Comparison of ENCODE assay signal across 12 mouse cellular contexts in the genomic region with DNA sequence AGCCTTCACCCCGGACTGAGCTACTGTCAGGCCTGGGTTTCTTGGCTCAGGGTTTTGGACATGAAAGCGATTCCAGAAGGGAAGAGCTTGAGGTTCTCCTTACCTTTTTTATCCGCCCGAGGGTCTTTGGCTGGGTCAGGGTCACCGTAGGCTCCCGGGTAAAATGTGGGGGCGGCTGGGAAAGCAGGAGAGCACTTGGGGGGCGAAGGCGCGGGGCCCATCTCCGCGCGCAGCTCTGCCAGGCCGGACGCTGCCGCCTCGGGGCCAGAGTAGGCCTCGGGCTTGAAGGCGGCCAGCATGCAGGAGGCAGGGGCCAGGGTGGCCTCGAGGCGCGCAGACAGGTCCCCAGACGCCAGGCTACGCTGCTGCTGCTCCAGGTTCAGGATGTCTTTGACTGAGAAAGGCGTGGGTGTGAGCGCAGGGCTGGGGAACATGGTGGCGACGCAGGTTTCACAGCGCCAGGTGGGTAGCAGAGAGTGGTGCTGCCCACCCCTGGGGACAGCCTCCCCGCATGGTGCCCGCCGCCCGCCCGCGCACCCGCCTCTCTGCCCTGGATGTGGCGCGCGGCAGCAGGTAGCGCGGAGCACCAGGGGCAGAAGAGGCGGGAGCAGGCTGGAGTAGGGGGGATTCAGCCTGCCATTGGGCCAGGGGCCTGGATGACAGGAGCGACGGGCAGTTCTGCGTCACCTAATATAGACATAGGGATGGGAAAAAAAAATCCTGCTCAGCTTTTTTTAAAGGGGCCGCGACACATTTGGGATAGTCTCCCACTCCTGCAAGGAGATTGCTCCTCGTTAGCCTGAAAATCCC. TPM values are rescaled to one million over a fixed set of nuclear protein-coding genes. Genes with fewer than 3 reads are reported as not detected.
DNase-seq lines count a peak whose midpoint lies in the region; ATAC-seq and TF ChIP-seq lines count a peak whose summit lies in the region.
"Had no signal": no experiment of that assay in that cellular context is flagged by ENCODE, and none has a peak within 500 bp of the region (broad histone marks: within the 10 kb centered on the region; RNA-seq: fewer than 3 reads in every experiment).

No protein-coding gene starts in this region.

- no peak overlapping the region for H3K27ac ChIP-seq in midbrain, postnatal 0 days (ENCODE audit: low read depth, low read length)
- H3K27ac ChIP-seq in midbrain, embryonic 13.5 days = no peak overlapping the region
- H3K27ac ChIP-seq in heart, embryonic 15.5 days = peak overlapping the region; percentile 93
- no peak overlapping the region; the same call in 1 of the 2 replicates for H3K27ac ChIP-seq in stomach, embryonic 15.5 days
- H3K27ac ChIP-seq: layer of hippocampus, adult 2 months had no signal

- under 1% methylated on average over 47 of the region's 48 CpGs for WGBS in midbrain, postnatal 0 days
- WGBS in midbrain, embryonic 13.5 days = under 1% methylated on average over 48 of the region's 48 CpGs
- 3% methylated on average over 48 of the region's 48 CpGs for WGBS in heart, embryonic 15.5 days
- WGBS in stomach, embryonic 15.5 days = 3% methylated on average over 47 of the region's 48 CpGs

- no peak for DNase-seq in midbrain, postnatal 0 days (ENCODE audit: low spot score)
- peak; percentile 53 for DNase-seq in embryo, embryonic 9.5 days (ENCODE audit: extremely low spot score)
- DNase-seq: lung, adult 18-20 months; spleen, adult 18-20 months had no signal

- no peaks in the 10 kb centered on the region for H3K9me3 ChIP-seq in midbrain, postnatal 0 days (ENCODE audit: low read length)
- no peaks in the 10 kb centered on the region for H3K9me3 ChIP-seq in midbrain, embryonic 13.5 days
- no peaks in the 10 kb centered on the region for H3K9me3 ChIP-seq in heart, embryonic 15.5 days (replicated peaks)
- no peaks in the 10 kb centered on the region for H3K9me3 ChIP-seq in stomach, embryonic 15.5 days

- H3K4me2 ChIP-seq in midbrain, postnatal 0 days (ENCODE audit: low read depth, low read length, poor library complexity, severe bottlenecking) = no peak overlapping the region
- no peak overlapping the region for H3K4me2 ChIP-seq in midbrain, embryonic 13.5 days (replicated peaks)
- peak overlapping the region; percentile 69 for H3K4me2 ChIP-seq in heart, embryonic 15.5 days
- H3K4me2 ChIP-seq in stomach, embryonic 15.5 days = peak overlapping the region; percentile 36

- no peak for ATAC-seq in midbrain, postnatal 0 days (ENCODE audit: low FRiP score)
- ATAC-seq in midbrain, embryonic 13.5 days = no peak
- peak; percentile 93 for ATAC-seq in heart, embryonic 15.5 days (replicated peaks; ENCODE audit: insufficient number of reproducible peaks, insufficient read depth, low FRiP score, low read depth)
- no peak for ATAC-seq in stomach, embryonic 15.5 days (ENCODE audit: insufficient read depth, low FRiP score, low read depth)
- ATAC-seq in erythroid progenitor cell, adult 5-6 weeks (replicated peaks; ENCODE audit: low FRiP score, poor library complexity, severe bottlenecking) = no peak
- ATAC-seq in megakaryocyte-erythroid progenitor cell, adult 5-6 weeks (replicated peaks; ENCODE audit: low FRiP score, low TSS enrichment, poor library complexity, severe bottlenecking) = no peak

- no peak for TF ChIP-seq CTCF in midbrain, postnatal 0 days (IDR thresholded peaks at IDR 0.05)

- no peaks in the 10 kb centered on the region for H3K36me3 ChIP-seq in midbrain, postnatal 0 days (ENCODE audit: insufficient read depth, low read length)
- no peaks in the 10 kb centered on the region for H3K36me3 ChIP-seq in midbrain, embryonic 13.5 days
- H3K36me3 ChIP-seq in heart, embryonic 15.5 days = no peaks in the 10 kb centered on the region
- no peaks in the 10 kb centered on the region for H3K36me3 ChIP-seq in stomach, embryonic 15.5 days

- peak overlapping the region; percentile 3; the same call in 1 of the 2 replicates for H3K4me3 ChIP-seq in midbrain, postnatal 0 days (ENCODE audit: low read depth, low read length)
- H3K4me3 ChIP-seq in midbrain, embryonic 13.5 days (replicated peaks) = no peak overlapping the region; the same call in 1 of the 2 replicates
- peak overlapping the region; percentile 73 for H3K4me3 ChIP-seq in heart, embryonic 15.5 days
- peak overlapping the region; percentile 32 for H3K4me3 ChIP-seq in stomach, embryonic 15.5 days (replicated peaks)
- H3K4me3 ChIP-seq: layer of hippocampus, adult 2 months had no signal

- no peaks in the 10 kb centered on the region; the same call in 1 of the 2 replicates for H3K4me1 ChIP-seq in midbrain, postnatal 0 days (ENCODE audit: insufficient read depth, low read length)
- peaks cover 10% of the 10 kb centered on the region for H3K4me1 ChIP-seq in midbrain, embryonic 13.5 days (replicated peaks)
- peaks cover 11% of the 10 kb centered on the region for H3K4me1 ChIP-seq in heart, embryonic 15.5 days (replicated peaks)
- peaks cover 22% of the 10 kb centered on the region for H3K4me1 ChIP-seq in stomach, embryonic 15.5 days

- peaks cover 92% of the 10 kb centered on the region for H3K27me3 ChIP-seq in midbrain, postnatal 0 days (ENCODE audit: insufficient read depth, low read length)
- H3K27me3 ChIP-seq in midbrain, embryonic 13.5 days = peaks cover 99% of the 10 kb centered on the region
- H3K27me3 ChIP-seq in heart, embryonic 15.5 days = peaks cover 73% of the 10 kb centered on the region
- H3K27me3 ChIP-seq in stomach, embryonic 15.5 days (replicated peaks) = peaks cover 98% of the 10 kb centered on the region

- H3K9ac ChIP-seq in midbrain, postnatal 0 days (replicated peaks; ENCODE audit: low read length, poor library complexity, severe bottlenecking) = no peak overlapping the region
- no peak overlapping the region for H3K9ac ChIP-seq in midbrain, embryonic 13.5 days (replicated peaks)
- H3K9ac ChIP-seq in heart, embryonic 15.5 days = peak overlapping the region; percentile 88
- H3K9ac ChIP-seq in stomach, embryonic 15.5 days = no peak overlapping the region

RNA-seq across cellular contexts. Expression of gene Nkx2-5, which starts 3.7 kb away (rescaled TPM):
- not detected in 2 replicates for total RNA-seq in midbrain, postnatal 0 days (2014; rRNA removed)
- polyA plus RNA-seq in midbrain, postnatal 0 days (2015; fragmentation: Nextera tagmentation; extraction: Ambion mirVana) = not detected in 2 replicates
- not detected in 2 replicates for polyA plus RNA-seq in midbrain, embryonic 13.5 days (2015; fragmentation: Nextera tagmentation; extraction: Ambion mirVana)
- polyA plus RNA-seq in heart, embryonic 15.5 days (2015; fragmentation: Nextera tagmentation; extraction: Ambion mirVana) = 131 and 147 TPM in 2 replicates
- polyA plus RNA-seq in stomach, embryonic 15.5 days (2015; fragmentation: Nextera tagmentation; extraction: Ambion mirVana) = 9.2 and 15.4 TPM in 2 replicates
- total RNA-seq in erythroid progenitor cell, adult 5-6 weeks (2015; ENCODE audit: low replicate concordance) = not detected in 2 replicates
- not detected in 2 replicates for total RNA-seq in erythroid progenitor cell, adult 5-6 weeks (2017; ENCODE audit: low replicate concordance)
- total RNA-seq in megakaryocyte-erythroid progenitor cell, adult 5-6 weeks (2014; fragmentation: Nextera tagmentation) = not detected in 2 replicates
- not detected in 2 replicates for total RNA-seq in megakaryocyte-erythroid progenitor cell, adult 5-6 weeks (2017)
- total RNA-seq: gastrocnemius, postnatal 4 days; layer of hippocampus, adult 2 months had no signal
- polyA plus RNA-seq: neural tube, embryonic 11.5 days had no signal

Comparison
In these comparisons a context has a peak if more than half of its experiments do, and no peak if none do; other contexts are left out.
1. H3K4me2 ChIP-seq: peak in heart, embryonic 15.5 days (single experiment) and stomach, embryonic 15.5 days (single experiment); none in midbrain, postnatal 0 days (single experiment) and midbrain, embryonic 13.5 days (single experiment).